Mouse (Mus musculus): ENCODE results near the gene Kbtbd6. TPM values are rescaled to one million over a fixed set of nuclear protein-coding genes. Genes with fewer than 3 reads are reported as not detected.

The Kbtbd6 gene
- total and polyA plus RNA-seq, 3 experiments: 0.08 to 0.14 (median 0.10) TPM

- H3K36me3 ChIP-seq (ENCODE audit: control insufficient read depth, insufficient read depth, low read length): peaks cover 2% of the 10 kb centered on the region
- no peak overlapping the region for H3K4me3 ChIP-seq
- TF ChIP-seq POLR2A (IDR thresholded peaks at IDR 0.05; ENCODE audit: insufficient read depth, low read depth, low read length) (no peak), EP300 (IDR thresholded peaks at IDR 0.05; ENCODE audit: insufficient read depth, low read depth, low read length) (0 out of 2 replicates have a peak, but pooled peaks have one; percentile 48), CTCF (IDR thresholded peaks at IDR 0.05) (peak; percentile 92)
- H3K4me1 ChIP-seq (ENCODE audit: control insufficient read depth, insufficient read depth, low read length): no peaks in the 10 kb centered on the region
- H3K27me3 ChIP-seq (ENCODE audit: control insufficient read depth, insufficient read depth, low read length): no peaks in the 10 kb centered on the region
- no peaks in the 10 kb centered on the region for H3K79me2 ChIP-seq (replicated peaks; ENCODE audit: control insufficient read depth, insufficient read depth, low read length)
- H3K27ac ChIP-seq: no peak overlapping the region
- intact Hi-C loops (cut with DNase I): loop anchor here (2.0 to 5.0 kb wide), 2 partner anchors 73 to 345 kb away; no protein-coding TSS in a partner anchor
- peak; percentile 48 to 67 for DNase-seq
- no peak overlapping the region for H3K9ac ChIP-seq (ENCODE audit: low read depth, low read length)
- WGBS: 14% methylated on average over 3 of the region's 3 CpGs
Observed at GRCm38 (mm10) chr14:79467621-79468020, 16.0 kb downstream of the Kbtbd6 start.

- H3K27me3 ChIP-seq (ENCODE audit: control insufficient read depth, insufficient read depth, low read length): no peaks in the 10 kb centered on the region
- intact Hi-C loops (cut with DNase I): no loop called here
- TF ChIP-seq POLR2A (IDR thresholded peaks at IDR 0.05; ENCODE audit: insufficient read depth, low read depth, low read length): no peak
- no peak for TF ChIP-seq CTCF (IDR thresholded peaks at IDR 0.05)
- no peak for TF ChIP-seq EP300 (IDR thresholded peaks at IDR 0.05; ENCODE audit: insufficient read depth, low read depth, low read length)
- DNase-seq: no peak
- H3K27ac ChIP-seq: no peak overlapping the region
- no peaks in the 10 kb centered on the region for H3K79me2 ChIP-seq (replicated peaks; ENCODE audit: control insufficient read depth, insufficient read depth, low read length)
- no peak overlapping the region for H3K9ac ChIP-seq (ENCODE audit: low read depth, low read length)
- 90% methylated on average over 2 of the region's 2 CpGs for WGBS
- H3K4me3 ChIP-seq: no peak overlapping the region
- no peaks in the 10 kb centered on the region; the same call in 1 of the 2 replicates for H3K36me3 ChIP-seq (ENCODE audit: control insufficient read depth, insufficient read depth, low read length)
- no peaks in the 10 kb centered on the region for H3K4me1 ChIP-seq (ENCODE audit: control insufficient read depth, insufficient read depth, low read length)
Observed at GRCm38 (mm10) chr14:79473384-79473783, 21.7 kb downstream of the Kbtbd6 start.

- peak within 1 kb of the TSS; percentile 100 for H3K27ac ChIP-seq
- peaks cover 14% of the 10 kb centered on the region for H3K79me2 ChIP-seq (replicated peaks; ENCODE audit: control insufficient read depth, insufficient read depth, low read length)
- H3K4me3 ChIP-seq: peak within 1 kb of the TSS; percentile 100
- TF ChIP-seq EP300 (IDR thresholded peaks at IDR 0.05; ENCODE audit: insufficient read depth, low read depth, low read length) (peak; percentile 56; the same call in 1 of the 2 replicates), CTCF (IDR thresholded peaks at IDR 0.05) (peak; percentile 25), POLR2A (IDR thresholded peaks at IDR 0.05; ENCODE audit: insufficient read depth, low read depth, low read length) (peak; percentile 91)
- H3K9ac ChIP-seq (ENCODE audit: low read depth, low read length): peak within 1 kb of the TSS; percentile 97
- intact Hi-C loops (cut with DNase I): loop anchor here (2.0 kb wide), 3 partner anchors 54 to 106 kb away; partner anchors contain the start of gene Sugt1
- under 1% methylated on average over 95 of the region's 96 CpGs for WGBS
- no peaks in the 10 kb centered on the region for H3K27me3 ChIP-seq (ENCODE audit: control insufficient read depth, insufficient read depth, low read length)
- peak; percentile 98 to 100 for DNase-seq
- peaks cover 4% of the 10 kb centered on the region for H3K36me3 ChIP-seq (ENCODE audit: control insufficient read depth, insufficient read depth, low read length)
- peaks cover 19% of the 10 kb centered on the region for H3K4me1 ChIP-seq (ENCODE audit: control insufficient read depth, insufficient read depth, low read length)
Observed at GRCm38 (mm10) chr14:79480624-79481338, 29.1 kb downstream of the Kbtbd6 start, which contains the start of gene Elf1. TSS of gene Elf1 (plus strand) at chr14:79481194.

GRCm38 (mm10) chr14:79481339-79482151 is 29.9 kb downstream of the Kbtbd6 start, which contains the start of gene Wbp4:
TSS of gene Wbp4 (minus strand) at chr14:79481520.
- Histone ChIP-seq H3K36me3 (ENCODE audit: control insufficient read depth, insufficient read depth, low read length) (peaks cover 4% of the 10 kb centered on the region), H3K4me1 (ENCODE audit: control insufficient read depth, insufficient read depth, low read length) (peaks cover 19% of the 10 kb centered on the region), H3K27ac (peak within 1 kb of the TSS; percentile 100), H3K27me3 (ENCODE audit: control insufficient read depth, insufficient read depth, low read length) (no peaks in the 10 kb centered on the region), H3K79me2 (replicated peaks; ENCODE audit: control insufficient read depth, insufficient read depth, low read length) (peaks cover 14% of the 10 kb centered on the region), H3K4me3 (peak within 1 kb of the TSS; percentile 100), H3K9ac (ENCODE audit: low read depth, low read length) (peak within 1 kb of the TSS; percentile 97)
- DNase-seq: peak; percentile 94 to 95
- intact Hi-C loops (cut with DNase I): loop anchor here (2.0 kb wide), 4 partner anchors 29 to 105 kb away; partner anchors contain the start of gene Sugt1
- WGBS: under 1% methylated on average over 85 of the region's 86 CpGs
- TF ChIP-seq EP300 (IDR thresholded peaks at IDR 0.05; ENCODE audit: insufficient read depth, low read depth, low read length): peak; percentile 81
- TF ChIP-seq CTCF (IDR thresholded peaks at IDR 0.05): no peak
- TF ChIP-seq POLR2A (IDR thresholded peaks at IDR 0.05; ENCODE audit: insufficient read depth, low read depth, low read length): peak; percentile 53; the same call in 1 of the 2 replicates

GRCm38 (mm10) chr14:79482251-79482661 is 30.6 kb downstream of the Kbtbd6 start:
- H3K36me3 ChIP-seq (ENCODE audit: control insufficient read depth, insufficient read depth, low read length): peaks cover 4% of the 10 kb centered on the region
- peaks cover 23% of the 10 kb centered on the region for H3K4me1 ChIP-seq (ENCODE audit: control insufficient read depth, insufficient read depth, low read length)
- peak overlapping the region; percentile 100 for H3K4me3 ChIP-seq
- peak; percentile 45 to 59 for DNase-seq
- 1% methylated on average over 11 of the region's 11 CpGs for WGBS
- H3K27me3 ChIP-seq (ENCODE audit: control insufficient read depth, insufficient read depth, low read length): no peaks in the 10 kb centered on the region
- peak overlapping the region; percentile 97 for H3K9ac ChIP-seq (ENCODE audit: low read depth, low read length)
- peaks cover 14% of the 10 kb centered on the region for H3K79me2 ChIP-seq (replicated peaks; ENCODE audit: control insufficient read depth, insufficient read depth, low read length)
- peak overlapping the region; percentile 100 for H3K27ac ChIP-seq
- TF ChIP-seq POLR2A (IDR thresholded peaks at IDR 0.05; ENCODE audit: insufficient read depth, low read depth, low read length): peak; percentile 73
- no peak for TF ChIP-seq EP300 (IDR thresholded peaks at IDR 0.05; ENCODE audit: insufficient read depth, low read depth, low read length)
- intact Hi-C loops (cut with DNase I): loop anchor here (2.0 kb wide), 1 partner anchor 29 kb away; no protein-coding TSS in a partner anchor
